Mouse (Mus musculus) MEL (cell line): Measurements from ENCODE around the gene Atpaf1.

Source experiments
- BHLHE40 ChIP-seq: IDR thresholded peaks from 2 replicates; pipeline ENCODE4 v1.6.1; 2012; ENCODE audit warnings: low read depth, mild to moderate bottlenecking, inconsistent platforms, low read length, improper control_type of control experiment, borderline replicate concordance
- CHD1 ChIP-seq: IDR thresholded peaks from 2 replicates; pipeline ENCODE4 v1.6.1; 2012; ENCODE audit warnings: low read depth, mild to moderate bottlenecking, inconsistent platforms, low read length, improper control_type of control experiment
- CHD2 ChIP-seq: IDR thresholded peaks from 2 replicates; pipeline ENCODE4 v1.6.1; 2011; ENCODE audit warnings: low read length, improper control_type of control experiment
- CTCF ChIP-seq, 3 experiments: IDR thresholded peaks in 2 of 3; conservative IDR thresholded peaks in 1 of 3; 2 replicates each; pipeline ENCODE4 v1.5.1; 2011 to 2012; ENCODE audit warnings: low read length in 3 of 3, low read depth in 2 of 3, mild to moderate bottlenecking in 2 of 3, improper control_type of control experiment in 1 of 3, inconsistent platforms in 1 of 3, mixed read lengths in 1 of 3, moderate library complexity in 1 of 3; ENCODE audit not compliant: control insufficient read depth in 1 of 3, insufficient read depth in 1 of 3, poor library complexity in 1 of 3, severe bottlenecking in 1 of 3
- ETS1 ChIP-seq: IDR thresholded peaks from 2 replicates; pipeline ENCODE4 v1.6.1; 2012; ENCODE audit warnings: low read depth, mild to moderate bottlenecking, inconsistent platforms, low read length, improper control_type of control experiment, moderate library complexity
- MAFK ChIP-seq: IDR thresholded peaks from 2 replicates; pipeline ENCODE4 v1.6.1; 2011; ENCODE audit warnings: low read depth, mild to moderate bottlenecking, low read length, improper control_type of control experiment, borderline replicate concordance
- MAX ChIP-seq: IDR thresholded peaks from 2 replicates; pipeline ENCODE4 v1.6.1; 2011; ENCODE audit warnings: low read length, improper control_type of control experiment
- MAZ ChIP-seq: IDR thresholded peaks from 2 replicates; pipeline ENCODE4 v1.6.1; 2012; ENCODE audit warnings: low read depth, mild to moderate bottlenecking, inconsistent platforms, low read length, improper control_type of control experiment
- MYB ChIP-seq: IDR thresholded peaks from 2 replicates; pipeline ENCODE4 v1.6.1; 2011; ENCODE audit warnings: mild to moderate bottlenecking, low read depth, low read length, improper control_type of control experiment
- POLR2A ChIP-seq, 2 experiments: IDR thresholded peaks; 2 replicates each; pipeline ENCODE4 v1.6.1; 2011 to 2012; ENCODE audit warnings: low read length in 2 of 2, mild to moderate bottlenecking in 2 of 2, control low read depth in 1 of 2, improper control_type of control experiment in 1 of 2, low read depth in 1 of 2, moderate library complexity in 1 of 2; ENCODE audit not compliant: control insufficient read depth in 1 of 2, insufficient read depth in 1 of 2, poor library complexity in 1 of 2
- TCF12 ChIP-seq: IDR thresholded peaks from 2 replicates; pipeline ENCODE4 v1.6.1; 2014; ENCODE audit warnings: low read depth, mild to moderate bottlenecking, inconsistent platforms, low read length, improper control_type of control experiment, moderate library complexity
- UBTF ChIP-seq: IDR thresholded peaks from 2 replicates; pipeline ENCODE4 v1.6.1; 2012; ENCODE audit warnings: low read depth, mild to moderate bottlenecking, inconsistent platforms, low read length, improper control_type of control experiment, moderate library complexity, borderline replicate concordance; ENCODE audit not compliant: insufficient read depth

DNA sequence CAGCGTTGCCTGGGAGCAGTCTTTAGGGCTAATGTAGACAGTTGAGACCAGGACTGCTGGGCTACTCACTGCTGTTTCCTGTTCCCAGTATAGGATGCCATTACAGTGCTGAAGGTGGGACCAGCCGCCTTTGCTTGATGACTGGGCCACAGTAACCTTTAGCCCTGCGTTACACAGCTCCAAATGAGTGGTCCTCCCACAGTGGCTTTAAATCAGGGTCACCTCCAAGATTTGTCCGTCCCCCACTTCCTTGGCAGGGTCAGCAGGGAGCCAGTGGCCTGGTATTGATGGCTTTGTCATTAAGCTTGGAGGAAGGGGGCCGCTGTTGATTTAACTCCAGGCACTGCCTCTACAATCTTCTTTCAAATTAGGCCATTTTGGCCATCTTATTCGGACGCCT is 78.7 kb downstream of the Atpaf1 start:
- no peak for TF ChIP-seq MAFK
- no peak for TF ChIP-seq MYB
- no peak for TF ChIP-seq POLR2A (IDR thresholded peaks at IDR 0.05; ENCODE audit: control insufficient read depth in 1 of 2, insufficient read depth in 1 of 2, low read depth in 1 of 2, low read length in 2 of 2, poor library complexity in 1 of 2)
- no peak for TF ChIP-seq CTCF (IDR thresholded peaks at IDR 0.05 in 2 of 3, conservative IDR thresholded peaks at IDR 0.05 in 1 of 3; ENCODE audit: control insufficient read depth in 1 of 3, insufficient read depth in 1 of 3, low read depth in 2 of 3, low read length in 3 of 3, poor library complexity in 1 of 3, severe bottlenecking in 1 of 3)
- TF ChIP-seq CHD1, result no peak
- no peak for TF ChIP-seq MAZ
- no peak for TF ChIP-seq CHD2
- no peak for TF ChIP-seq BHLHE40
- TF ChIP-seq UBTF, result no peak
- TF ChIP-seq TCF12, result no peak
- no peak for TF ChIP-seq ETS1
- no peak for TF ChIP-seq MAX
